Mouse (Mus musculus) forebrain, embryonic 13.5 days (tissue): Measurements from ENCODE around the gene Car10. TPM values are rescaled to one million over a fixed set of nuclear protein-coding genes. Genes with fewer than 3 reads are reported as not detected.
A peak's percentile ranks its signal among the peaks of the same experiment; 100 is the strongest.

Experiments used
- ATAC-seq: fragments of 200-750 bp; cut with Nextera tagmentation; 2 replicates; pipeline ENCODE4 v1.8.0; 2017
- H3K27ac ChIP-seq: fragments of 300-500 bp; sonication (generic); 2 replicates; pipeline ENCODE4 v1.5.1; 2015; ENCODE audit warnings: inconsistent platforms, mild to moderate bottlenecking, moderate library complexity
- H3K27me3 ChIP-seq: fragments of 300-500 bp; sonication (generic); 2 replicates; pipeline ENCODE4 v1.6.1; 2015; ENCODE audit warnings: mild to moderate bottlenecking, inconsistent platforms
- H3K36me3 ChIP-seq: fragments of 300-500 bp; sonication (generic); 2 replicates; pipeline ENCODE4 v1.6.1; 2015; ENCODE audit warnings: mild to moderate bottlenecking, inconsistent platforms; ENCODE audit not compliant: poor library complexity, severe bottlenecking
- H3K4me1 ChIP-seq: fragments of 300-500 bp; sonication (generic); 2 replicates; pipeline ENCODE4 v1.6.1; 2015; ENCODE audit warnings: inconsistent platforms
- H3K4me2 ChIP-seq: fragments of 300-500 bp; sonication (generic); 2 replicates; pipeline ENCODE4 v1.6.1; 2015; ENCODE audit warnings: inconsistent platforms, mild to moderate bottlenecking, moderate library complexity
- H3K4me3 ChIP-seq: fragments of 300-500 bp; sonication (generic); 2 replicates; pipeline ENCODE4 v1.5.1; 2015; ENCODE audit warnings: mild to moderate bottlenecking, inconsistent platforms
- H3K9ac ChIP-seq: fragments of 300-500 bp; sonication (generic); 2 replicates; pipeline ENCODE4 v1.6.1; 2015; ENCODE audit warnings: mild to moderate bottlenecking, inconsistent platforms
- H3K9me3 ChIP-seq: fragments of 300-500 bp; sonication (generic); replicated peaks from 2 replicates; pipeline ENCODE4 v1.6.1; 2016; ENCODE audit warnings: inconsistent platforms
- WGBS: fragments of 180-500 bp; shearing (Covaris S2); methylation state at CpG from one replicate; pipeline ENCODE4 v1.1.7; 2015; 5-methylcytosine and 5-hydroxymethylcytosine counted together
- polyA plus RNA-seq: library from polyadenylated mRNA; unstranded; fragments of >200 nt; fragmentation: Nextera tagmentation; extraction: Ambion mirVana; gene quantifications from 2 replicates; pipeline ENCODE4 v1.2.1, GENCODE M21; 2015

Gene Car10
- polyA plus RNA-seq, 1 experiment from 2014 or later = 4.1 TPM

DNA sequence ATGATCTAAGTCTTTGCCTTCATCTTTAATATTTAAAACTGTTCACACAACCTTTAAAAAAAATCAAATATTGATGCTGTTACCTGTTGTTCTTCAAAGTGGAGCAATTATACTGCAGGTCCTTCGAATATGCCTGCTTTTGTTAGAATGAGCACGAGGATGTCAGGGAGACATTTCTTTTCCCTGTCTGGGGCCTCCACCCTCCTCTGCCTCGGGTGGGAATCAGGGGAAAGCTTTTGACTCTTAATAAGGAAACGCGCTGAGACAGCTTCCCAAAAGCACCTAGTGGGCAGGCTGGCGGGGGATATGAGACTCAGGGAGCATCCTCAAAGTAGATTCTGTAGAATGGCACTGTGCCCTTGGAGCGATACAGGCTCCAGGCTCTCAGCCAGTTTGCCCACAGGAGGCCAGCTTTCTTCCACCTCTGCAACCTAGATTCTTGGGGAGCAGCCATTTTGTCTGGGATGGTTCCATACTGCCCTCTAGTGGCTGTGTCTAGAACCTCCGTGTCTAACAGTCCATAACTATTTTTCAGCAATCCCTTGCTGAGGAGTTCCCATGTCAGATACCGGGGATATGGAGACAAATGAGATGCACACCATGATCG is 373.8 kb downstream of the Car10 start:
- WGBS = 25% methylated on average over 10 of the region's 10 CpGs
- Histone ChIP-seq H3K36me3 (no peaks in the 10 kb centered on the region), H3K4me3 (no peak overlapping the region), H3K9me3 (no peaks in the 10 kb centered on the region), H3K4me1 (peaks cover 9% of the 10 kb centered on the region), H3K4me2 (peak overlapping the region; percentile 43), H3K27me3 (no peaks in the 10 kb centered on the region), H3K9ac (no peak overlapping the region), H3K27ac (no peak overlapping the region; the same call in 1 of the 2 replicates)
- ATAC-seq = peak; percentile 84

DNA sequence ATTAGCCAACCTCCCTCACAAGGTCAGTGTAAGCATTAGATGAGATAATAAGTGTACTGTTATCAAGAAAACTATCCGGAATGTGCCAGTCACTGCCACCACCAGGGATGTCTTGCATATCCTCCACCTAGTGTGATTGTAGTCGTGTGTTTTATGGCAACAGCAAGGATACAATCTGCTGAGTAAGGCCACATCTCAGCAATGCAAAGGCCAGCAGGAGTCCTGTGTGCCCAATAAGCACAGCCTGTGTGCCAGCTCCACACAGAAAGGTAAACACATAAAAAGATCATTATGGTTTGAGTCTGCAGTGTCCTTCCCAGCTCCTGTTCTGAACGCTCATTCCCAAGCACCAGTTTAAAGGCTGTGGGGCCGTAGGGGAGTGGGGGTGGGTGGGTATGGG is 386.8 kb downstream of the Car10 start:
- no peaks in the 10 kb centered on the region for H3K9me3 ChIP-seq
- no peaks in the 10 kb centered on the region for H3K27me3 ChIP-seq
- WGBS = 81% methylated on average over 4 of the region's 4 CpGs
- no peaks in the 10 kb centered on the region for H3K36me3 ChIP-seq
- no peak for ATAC-seq
- H3K4me3 ChIP-seq = no peak overlapping the region
- H3K4me2 ChIP-seq = no peak overlapping the region
- H3K9ac ChIP-seq = no peak overlapping the region
- peaks cover 5% of the 10 kb centered on the region for H3K4me1 ChIP-seq
- H3K27ac ChIP-seq = no peak overlapping the region

DNA sequence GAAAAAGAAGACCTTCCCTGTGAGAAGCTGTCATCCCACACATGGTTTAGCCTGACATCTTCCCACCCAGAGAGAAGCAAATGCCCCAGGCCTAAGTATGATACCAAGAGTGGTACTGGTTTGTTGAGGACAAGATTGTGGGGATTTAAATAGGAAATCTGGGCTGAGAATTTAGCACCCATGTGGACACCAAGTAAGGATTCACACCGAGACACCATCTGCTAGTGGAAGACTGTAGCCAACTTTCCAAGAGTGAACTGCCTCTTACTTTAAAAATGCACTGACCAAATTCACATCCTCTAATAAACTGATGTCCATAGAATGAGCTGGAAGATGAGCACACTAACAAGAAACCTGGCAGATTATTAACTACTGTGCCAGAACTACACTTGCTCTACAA is 389.2 kb downstream of the Car10 start:
- Histone ChIP-seq H3K36me3 (no peaks in the 10 kb centered on the region), H3K27ac (no peak overlapping the region), H3K4me3 (no peak overlapping the region), H3K4me2 (no peak overlapping the region), H3K9me3 (no peaks in the 10 kb centered on the region), H3K9ac (no peak overlapping the region), H3K27me3 (no peaks in the 10 kb centered on the region), H3K4me1 (peaks cover 5% of the 10 kb centered on the region)
- 86% methylated on average over 1 of the region's 1 CpGs for WGBS
- ATAC-seq = no peak

DNA sequence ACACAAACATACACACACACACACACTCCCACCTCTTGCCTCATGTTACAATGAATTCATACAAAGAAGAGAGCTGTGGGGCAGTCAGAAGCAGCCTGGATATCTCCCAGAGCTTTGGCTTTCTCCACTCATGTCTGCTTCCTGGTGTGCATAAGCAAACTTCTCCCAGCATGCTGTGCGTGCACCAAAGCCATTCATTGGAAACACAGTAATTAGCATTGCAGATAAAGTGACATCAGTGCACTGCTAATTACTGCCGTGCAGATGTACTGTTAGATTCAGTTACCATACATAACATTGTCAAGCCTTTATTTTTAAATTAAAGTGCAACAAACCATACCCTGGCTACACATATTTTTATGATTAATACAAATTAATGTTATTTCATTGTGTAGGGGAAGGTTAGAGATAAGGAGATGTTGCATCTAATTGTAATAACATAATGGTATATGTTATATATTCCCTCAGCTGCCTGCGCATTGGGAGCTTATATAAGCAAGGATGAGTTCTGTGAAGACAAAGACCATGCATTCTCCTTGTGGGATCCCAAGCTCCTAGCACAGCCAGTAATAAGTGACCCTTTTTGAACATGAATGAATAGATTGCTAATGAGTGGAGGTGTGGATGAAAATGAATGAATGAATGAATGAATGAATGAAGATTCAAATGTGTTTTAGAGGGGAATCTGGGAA is 390.2 kb downstream of the Car10 start:
- WGBS = 49% methylated on average over 3 of the region's 3 CpGs
- Histone ChIP-seq H3K4me1 (peaks cover 5% of the 10 kb centered on the region), H3K9me3 (no peaks in the 10 kb centered on the region), H3K27ac (peak overlapping the region; percentile 14; the same call in 1 of the 2 replicates), H3K4me3 (no peak overlapping the region), H3K4me2 (no peak overlapping the region), H3K9ac (no peak overlapping the region), H3K27me3 (no peaks in the 10 kb centered on the region), H3K36me3 (no peaks in the 10 kb centered on the region)
- peak; percentile 93 for ATAC-seq

DNA sequence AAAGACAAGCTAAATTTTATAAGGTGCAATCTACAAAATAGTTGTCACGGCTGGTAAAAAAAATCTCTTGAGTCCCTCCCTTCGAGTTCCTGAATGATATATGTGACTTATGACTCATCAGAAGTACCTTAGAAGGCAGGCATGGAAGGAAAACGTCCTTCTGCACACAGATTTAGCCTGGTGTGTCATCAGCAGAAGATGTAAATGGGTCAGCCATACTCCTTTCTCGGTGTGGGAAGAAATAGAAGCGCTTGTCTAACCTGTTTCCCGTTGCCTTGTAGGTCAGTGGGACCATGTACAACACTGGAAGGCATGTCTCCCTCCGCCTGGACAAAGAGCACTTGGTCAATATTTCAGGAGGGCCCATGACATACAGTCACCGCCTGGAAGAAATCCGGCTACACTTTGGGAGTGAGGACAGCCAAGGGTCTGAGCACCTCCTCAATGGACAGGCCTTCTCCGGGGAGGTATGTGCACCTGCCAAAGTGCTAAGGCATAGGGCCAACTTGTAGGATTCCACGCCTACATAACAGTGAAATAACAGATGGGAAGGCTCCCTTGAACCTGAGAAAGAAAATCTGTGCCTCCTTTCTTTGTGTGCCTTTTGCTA is 392.5 kb downstream of the Car10 start:
- H3K36me3 ChIP-seq = no peaks in the 10 kb centered on the region
- no peaks in the 10 kb centered on the region for H3K9me3 ChIP-seq
- H3K27me3 ChIP-seq = no peaks in the 10 kb centered on the region
- H3K4me3 ChIP-seq = no peak overlapping the region
- peaks cover 5% of the 10 kb centered on the region for H3K4me1 ChIP-seq
- no peak overlapping the region for H3K27ac ChIP-seq
- no peak overlapping the region for H3K4me2 ChIP-seq
- 85% methylated on average over 11 of the region's 11 CpGs for WGBS
- no peak overlapping the region for H3K9ac ChIP-seq
- ATAC-seq = no peak

DNA sequence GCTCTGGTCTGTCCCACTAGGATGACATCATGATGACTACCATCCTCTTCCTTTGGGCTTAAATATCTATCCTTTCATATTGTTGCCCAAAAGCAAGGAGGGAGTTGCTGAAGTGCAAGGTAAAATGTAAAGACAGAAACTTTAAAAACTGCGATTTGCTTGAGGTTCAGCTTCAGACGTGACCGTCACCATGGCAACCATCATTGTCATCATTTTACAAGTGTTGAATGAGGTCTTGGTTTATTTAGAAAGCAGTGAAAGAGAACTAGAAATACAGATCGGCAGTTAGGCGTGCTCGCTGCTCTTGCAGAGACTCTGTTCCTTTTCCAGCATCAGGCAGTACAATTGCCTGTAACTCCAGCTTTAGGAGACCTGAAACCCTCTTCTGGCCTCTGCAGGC is 400.1 kb downstream of the Car10 start:
- no peak overlapping the region for H3K9ac ChIP-seq
- H3K36me3 ChIP-seq = no peaks in the 10 kb centered on the region
- H3K9me3 ChIP-seq = no peaks in the 10 kb centered on the region
- H3K4me2 ChIP-seq = no peak overlapping the region
- WGBS = 67% methylated on average over 6 of the region's 6 CpGs
- no peak overlapping the region for H3K4me3 ChIP-seq
- no peaks in the 10 kb centered on the region for H3K27me3 ChIP-seq
- no peak for ATAC-seq
- H3K4me1 ChIP-seq = 0 out of 2 replicates have a peak, but pooled peaks cover 3% of the 10 kb centered on the region
- H3K27ac ChIP-seq = no peak overlapping the region

DNA sequence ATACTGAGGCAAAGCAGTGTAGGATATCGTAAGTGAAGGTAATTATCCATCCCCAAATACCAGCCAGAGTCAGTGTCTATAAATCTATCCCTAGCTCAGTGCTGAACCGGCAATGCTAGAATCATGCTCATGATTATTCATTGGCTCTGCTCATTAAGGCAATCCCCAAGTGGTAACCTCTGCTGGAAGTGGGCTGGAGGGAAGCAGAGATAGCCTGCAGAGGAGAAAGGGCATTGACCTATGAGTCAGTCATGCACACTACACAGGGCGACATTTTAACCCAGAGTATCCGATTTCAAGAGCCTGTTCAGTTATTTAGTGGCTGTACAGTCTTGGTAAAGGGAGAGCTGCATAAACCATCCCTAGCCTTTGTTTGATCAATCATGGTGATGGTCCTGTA is 402.6 kb downstream of the Car10 start:
- H3K36me3 ChIP-seq = no peaks in the 10 kb centered on the region
- ATAC-seq = no peak
- H3K4me3 ChIP-seq = no peak overlapping the region
- H3K9me3 ChIP-seq = no peaks in the 10 kb centered on the region
- H3K27me3 ChIP-seq = no peaks in the 10 kb centered on the region
- H3K4me1 ChIP-seq = 0 out of 2 replicates have a peak, but pooled peaks cover 3% of the 10 kb centered on the region
- no peak overlapping the region for H3K27ac ChIP-seq
- no peak overlapping the region for H3K9ac ChIP-seq
- no peak overlapping the region for H3K4me2 ChIP-seq
- WGBS = 43% methylated on average over 4 of the region's 4 CpGs

DNA sequence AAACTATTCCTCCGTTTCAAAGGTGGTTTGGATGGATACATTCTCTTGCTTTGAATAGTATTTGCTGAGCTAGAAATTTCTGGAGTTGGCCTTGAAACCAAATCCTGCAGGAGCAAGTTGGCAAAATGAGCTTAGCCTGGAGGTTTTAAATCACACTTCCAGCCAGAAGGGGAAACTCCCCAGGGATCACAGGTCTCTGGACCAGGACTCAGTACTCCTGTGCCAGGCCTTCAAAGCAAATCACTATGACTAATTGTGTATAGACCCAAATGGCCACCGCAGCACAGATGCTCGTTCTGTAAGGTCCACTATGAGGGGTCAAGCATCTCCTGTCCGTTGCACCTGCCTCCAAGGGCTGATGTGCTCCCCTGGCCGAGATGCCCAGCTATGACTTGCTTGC is 403.8 kb downstream of the Car10 start:
- Histone ChIP-seq H3K27ac (no peak overlapping the region), H3K4me1 (0 out of 2 replicates have a peak, but pooled peaks cover 3% of the 10 kb centered on the region), H3K4me2 (no peak overlapping the region), H3K36me3 (no peaks in the 10 kb centered on the region), H3K27me3 (no peaks in the 10 kb centered on the region), H3K9ac (no peak overlapping the region), H3K9me3 (no peaks in the 10 kb centered on the region), H3K4me3 (no peak overlapping the region)
- 72% methylated on average over 5 of the region's 5 CpGs for WGBS
- ATAC-seq = no peak

DNA sequence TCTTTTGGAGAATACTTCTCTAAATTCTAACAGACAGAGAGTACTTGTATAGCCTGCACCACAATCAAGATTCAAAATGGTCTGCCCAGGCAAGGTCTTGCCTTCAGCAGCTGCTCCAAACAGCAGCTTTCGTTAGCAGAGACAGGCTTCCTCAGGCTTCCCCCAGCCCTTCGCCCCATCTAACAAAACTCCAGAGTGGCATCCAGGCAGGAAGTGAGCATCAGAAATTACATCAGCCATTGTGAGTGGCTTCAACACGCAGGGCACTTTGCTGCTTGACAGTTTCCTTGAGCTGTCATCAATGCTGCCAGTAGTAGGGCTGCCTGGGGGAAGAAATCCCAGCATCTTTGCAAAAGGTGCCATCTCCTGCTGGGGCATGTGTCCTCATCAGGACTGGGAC is 405.0 kb downstream of the Car10 start:
- H3K4me2 ChIP-seq = no peak overlapping the region
- H3K27ac ChIP-seq = no peak overlapping the region
- 0 out of 2 replicates have a peak, but pooled peaks cover 2% of the 10 kb centered on the region for H3K4me1 ChIP-seq
- WGBS = 68% methylated on average over 3 of the region's 3 CpGs
- H3K9me3 ChIP-seq = no peaks in the 10 kb centered on the region
- ATAC-seq = no peak
- no peaks in the 10 kb centered on the region for H3K27me3 ChIP-seq
- no peaks in the 10 kb centered on the region for H3K36me3 ChIP-seq
- H3K4me3 ChIP-seq = no peak overlapping the region
- H3K9ac ChIP-seq = no peak overlapping the region

DNA sequence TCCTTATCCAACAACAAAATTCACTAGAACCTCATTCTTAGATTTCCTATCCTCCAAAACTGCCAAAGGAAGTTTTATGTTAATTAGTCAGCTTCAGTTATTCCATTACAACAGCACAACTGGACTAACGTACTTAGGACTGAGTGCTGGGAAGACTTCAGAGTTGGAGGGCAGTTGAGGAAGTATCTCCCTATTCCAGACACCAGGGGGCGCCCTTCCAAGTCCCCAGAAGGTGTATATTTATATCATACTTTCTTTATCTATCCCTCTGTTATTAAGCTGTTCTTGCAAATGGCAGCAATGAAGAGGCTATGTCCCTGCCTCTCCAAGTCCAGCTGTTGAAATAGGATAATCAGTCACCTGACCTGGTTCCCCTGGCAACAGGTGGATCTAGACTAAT is 405.6 kb downstream of the Car10 start:
- Histone ChIP-seq H3K9me3 (no peaks in the 10 kb centered on the region), H3K4me3 (no peak overlapping the region), H3K4me2 (no peak overlapping the region), H3K36me3 (no peaks in the 10 kb centered on the region), H3K9ac (no peak overlapping the region), H3K4me1 (no peaks in the 10 kb centered on the region), H3K27me3 (no peaks in the 10 kb centered on the region), H3K27ac (no peak overlapping the region)
- ATAC-seq = no peak
- WGBS = 27% methylated on average over 2 of the region's 2 CpGs

DNA sequence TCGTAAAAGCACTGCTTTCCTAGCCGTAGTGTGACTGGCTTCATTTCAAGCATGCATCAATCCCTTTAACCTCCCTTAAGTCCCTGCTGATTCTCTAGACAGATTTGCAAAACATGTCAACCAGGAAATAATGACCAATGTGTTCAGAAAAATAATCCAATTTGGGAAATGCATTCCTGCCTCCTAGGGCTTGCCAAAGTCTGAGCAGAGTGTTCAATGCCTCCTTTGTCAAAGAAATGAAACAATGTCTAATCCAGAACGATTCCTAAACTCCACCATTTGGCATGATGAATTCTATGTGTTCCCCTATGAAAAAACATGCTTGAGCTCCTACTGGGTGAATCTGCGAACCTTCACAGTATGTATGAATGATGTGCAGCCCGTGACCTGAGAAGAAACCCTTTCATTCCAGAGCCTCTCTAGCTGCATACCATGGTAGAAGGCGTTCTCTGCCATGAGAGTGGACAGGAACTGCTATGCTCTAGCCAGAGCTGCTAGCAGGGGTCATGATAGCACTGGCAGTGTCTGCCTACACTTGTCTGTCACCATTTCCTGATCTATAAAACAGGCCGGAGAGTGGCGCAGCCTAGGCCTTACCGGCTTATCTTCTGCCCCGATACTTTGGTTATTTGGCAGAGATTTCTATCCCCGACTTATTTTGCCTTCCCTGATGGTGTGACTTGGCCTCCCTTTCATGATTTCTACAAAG is 411.9 kb downstream of the Car10 start:
- no peaks in the 10 kb centered on the region for H3K4me1 ChIP-seq
- 66% methylated on average over 11 of the region's 11 CpGs for WGBS
- no peaks in the 10 kb centered on the region for H3K27me3 ChIP-seq
- ATAC-seq = no peak
- H3K9ac ChIP-seq = no peak overlapping the region
- H3K4me3 ChIP-seq = no peak overlapping the region
- no peaks in the 10 kb centered on the region for H3K36me3 ChIP-seq
- no peak overlapping the region for H3K4me2 ChIP-seq
- H3K27ac ChIP-seq = no peak overlapping the region
- no peaks in the 10 kb centered on the region for H3K9me3 ChIP-seq

DNA sequence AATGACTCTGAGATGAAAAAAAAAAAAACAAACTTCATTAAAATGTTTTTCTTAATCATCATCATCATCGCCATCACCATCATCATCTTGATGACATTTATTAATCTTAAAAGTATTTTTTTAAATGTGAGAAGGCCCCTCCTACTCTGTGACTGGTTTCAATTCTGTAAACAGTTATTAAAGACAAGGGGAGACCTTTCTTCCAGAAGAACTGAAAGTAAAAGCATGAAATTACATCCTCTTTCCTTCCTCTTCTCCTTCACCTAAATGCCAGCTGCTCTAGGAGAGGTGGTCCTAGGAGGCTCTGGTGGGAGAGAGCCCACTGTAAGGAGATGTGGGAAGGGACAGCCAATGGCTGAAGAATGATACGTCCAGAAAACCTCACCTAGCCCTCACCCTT is 415.0 kb downstream of the Car10 start:
- WGBS = 89% methylated on average over 2 of the region's 2 CpGs
- H3K4me2 ChIP-seq = no peak overlapping the region
- no peak overlapping the region for H3K27ac ChIP-seq
- no peak overlapping the region for H3K9ac ChIP-seq
- no peak for ATAC-seq
- no peaks in the 10 kb centered on the region for H3K27me3 ChIP-seq
- no peaks in the 10 kb centered on the region for H3K9me3 ChIP-seq
- H3K4me1 ChIP-seq = no peaks in the 10 kb centered on the region
- H3K36me3 ChIP-seq = no peaks in the 10 kb centered on the region
- no peak overlapping the region for H3K4me3 ChIP-seq
